Mouse (Mus musculus) B cell, adult 2 months (primary cell): ENCODE data around the gene Wnt9b.

Experiments
- DNase-seq, 2 experiments: peaks; one replicate each; pipeline ENCODE4 v3.0.0; 2022

Gene Wnt9b

GRCm38 (mm10) chr11:103729282-103729985 is 20.2 kb downstream of the Wnt9b start:
- DNase-seq, result no peak

GRCm38 (mm10) chr11:103724331-103724771 is 25.3 kb downstream of the Wnt9b start:
- no peak for DNase-seq

- no peak for DNase-seq
These were observed 27.6 kb downstream of the Wnt9b start for GRCm38 (mm10) chr11:103722040-103722481.

DNA sequence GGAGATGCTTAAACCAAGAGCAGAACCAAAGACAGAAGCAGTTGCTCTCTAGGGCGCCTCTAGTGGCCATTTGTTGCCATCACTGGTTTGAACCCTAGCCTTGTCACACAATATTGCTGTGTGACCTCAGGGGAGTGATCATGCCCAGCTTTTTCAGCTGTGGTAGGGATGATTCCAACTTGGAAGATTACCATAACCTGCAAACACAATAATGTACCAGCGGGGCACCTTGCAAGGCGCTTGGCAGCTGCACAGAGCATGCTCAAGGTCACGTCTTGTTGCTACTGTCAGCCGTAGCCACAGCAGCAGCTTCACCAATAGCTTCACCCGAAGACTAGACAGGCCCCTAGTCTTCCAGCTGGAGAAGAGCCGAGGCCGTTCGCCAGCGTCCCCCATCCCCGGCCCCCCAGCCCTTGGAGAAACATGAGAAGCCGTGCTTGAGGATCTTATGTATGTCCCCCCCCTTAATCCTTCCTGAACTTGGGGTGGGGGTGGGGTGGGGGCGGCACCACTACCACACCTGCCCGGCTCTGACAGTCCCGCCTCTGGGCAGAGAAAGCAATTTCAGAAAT is 28.1 kb downstream of the Wnt9b start:
- peak; percentile 41 to 53 for DNase-seq

- no peak for DNase-seq
These were observed 30.2 kb downstream of the Wnt9b start for GRCm38 (mm10) chr11:103719436-103719835.

DNA sequence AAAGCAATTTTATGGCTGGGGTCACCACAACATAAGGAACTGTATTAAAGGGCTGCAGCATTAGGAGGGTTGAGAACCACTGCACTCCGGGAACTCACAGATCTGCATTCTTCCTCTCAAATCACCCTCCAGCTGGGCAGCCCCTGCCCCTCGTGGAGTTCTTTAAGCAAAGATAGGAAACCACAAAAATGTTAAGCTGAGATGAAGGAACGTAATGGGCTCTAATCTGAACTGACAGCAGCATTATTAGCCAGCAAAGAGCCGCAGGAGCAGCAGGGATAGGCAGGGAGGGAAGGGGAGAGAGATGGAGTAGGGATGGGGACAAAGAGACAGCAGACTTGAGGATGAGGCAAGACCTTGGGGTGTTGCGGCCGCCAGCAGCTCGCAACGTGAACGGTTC is 32.6 kb downstream of the Wnt9b start:
- no peak for DNase-seq

DNA sequence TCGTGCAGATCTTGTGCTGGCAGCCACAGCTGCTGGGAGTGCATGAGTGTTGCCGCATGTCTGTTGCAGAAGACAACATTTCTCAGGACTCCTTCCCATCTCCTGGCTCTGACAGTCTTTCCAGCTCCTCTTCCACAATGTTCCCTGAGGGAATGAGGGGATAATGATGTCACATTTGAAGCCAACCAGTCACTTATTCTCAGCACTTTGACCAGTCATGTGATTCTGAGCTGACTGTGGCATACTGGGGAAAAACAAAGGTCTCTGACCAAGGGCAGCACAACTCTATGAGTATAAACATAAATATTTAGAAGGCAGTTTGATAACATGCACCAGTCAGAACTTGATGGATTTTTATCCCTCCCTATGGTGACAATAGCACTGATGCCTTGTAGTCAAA is 35.5 kb downstream of the Wnt9b start:
- no peak for DNase-seq

GRCm38 (mm10) chr11:103711851-103712587 is 37.6 kb downstream of the Wnt9b start:
- no peak for DNase-seq

DNA sequence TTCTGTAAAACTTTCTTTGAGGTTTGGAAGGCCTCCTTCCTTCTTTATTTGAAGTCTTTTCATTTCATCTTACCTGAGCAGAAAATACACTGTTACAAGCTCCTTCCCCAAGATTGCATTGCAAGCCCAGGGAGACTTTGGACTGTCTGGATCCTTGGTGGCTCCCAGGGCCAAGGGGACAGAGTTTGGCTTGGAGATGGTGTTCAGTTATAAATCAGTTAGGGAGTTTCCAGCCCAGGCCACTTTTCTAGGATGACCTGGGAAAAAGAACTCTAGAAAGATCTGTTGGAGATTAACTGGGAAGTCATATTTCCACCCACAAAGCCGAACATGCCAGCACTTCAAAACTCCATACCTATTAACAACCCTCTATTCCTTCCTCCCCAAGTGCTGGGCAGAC is 39.6 kb downstream of the Wnt9b start:
- DNase-seq, result no peak

- no peak for DNase-seq
These were observed 42.6 kb downstream of the Wnt9b start for GRCm38 (mm10) chr11:103707005-103707404.

- no peak for DNase-seq
These were observed 51.4 kb downstream of the Wnt9b start for GRCm38 (mm10) chr11:103698226-103698625.

DNA sequence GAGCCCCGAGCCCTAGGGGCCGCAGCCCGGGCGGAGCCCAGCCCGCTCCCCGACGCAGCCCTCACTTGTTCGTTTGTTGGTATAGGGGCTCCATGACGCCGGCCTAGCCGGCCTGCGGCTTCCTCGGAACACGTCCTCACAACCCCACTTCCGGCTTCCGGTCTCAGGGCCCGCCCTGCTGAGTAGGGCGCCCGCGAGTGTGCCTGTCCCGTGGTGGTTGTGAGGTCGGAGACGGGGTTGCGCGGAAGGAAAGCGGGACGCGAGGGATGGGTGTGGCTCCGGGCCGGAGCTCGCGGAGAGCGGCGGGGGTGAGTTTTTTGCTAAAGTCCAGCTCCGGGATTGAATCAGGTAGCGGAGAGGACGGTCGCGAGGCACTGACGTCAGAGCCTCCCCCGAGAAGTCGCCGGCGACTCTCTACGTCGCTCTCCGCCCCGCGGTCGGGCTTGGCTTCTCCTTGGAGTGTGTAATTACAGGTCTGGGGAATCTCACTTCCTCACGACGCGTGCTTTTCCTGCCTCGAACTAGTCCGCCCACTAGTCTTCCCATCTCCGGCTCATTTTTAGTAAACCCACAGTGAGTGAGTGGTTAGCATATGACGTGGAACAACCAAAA is 52.0 kb downstream of the Wnt9b start, which contains the start of gene Gosr2:
TSS of gene Gosr2 (minus strand) at position 334 of the 612 bp plus-strand sequence.
- DNase-seq, result peak; percentile 95 to 97

DNA sequence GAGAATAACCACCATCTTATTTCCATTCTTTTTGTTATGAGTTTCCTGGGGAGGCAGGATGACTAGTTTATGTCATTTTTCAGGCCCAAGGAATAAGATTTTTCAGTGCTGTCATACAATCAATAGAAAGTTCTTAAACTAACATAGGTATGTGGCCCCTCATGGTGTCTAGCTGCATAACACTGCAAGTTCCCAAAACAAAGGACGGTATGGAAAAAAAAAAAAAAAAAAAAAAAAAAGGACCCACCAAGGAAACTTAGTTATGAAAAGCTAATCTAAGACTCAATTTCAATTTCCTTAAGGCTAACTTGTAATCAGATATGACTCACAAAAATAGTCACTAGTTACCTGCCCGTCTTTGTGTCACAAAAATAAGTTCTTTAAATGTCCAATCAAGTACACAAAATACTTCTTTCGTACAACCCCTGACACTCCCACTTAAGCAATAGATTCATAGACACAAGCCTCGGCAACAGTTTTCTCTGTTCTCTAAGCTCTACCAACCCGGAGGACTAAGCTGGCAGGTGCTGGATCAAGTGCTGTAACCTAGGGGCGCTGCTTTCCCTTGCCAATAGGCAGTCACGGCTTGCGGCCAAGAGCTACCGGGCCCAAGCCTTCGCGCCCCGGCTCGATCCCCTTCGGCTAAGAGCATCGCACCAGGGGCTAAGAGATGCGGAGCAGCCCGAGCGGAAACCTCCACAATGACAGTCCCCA is 52.6 kb downstream of the Wnt9b start:
- DNase-seq, result no peak

GRCm38 (mm10) chr11:103693241-103693640 is 56.4 kb downstream of the Wnt9b start:
- DNase-seq, result no peak

DNA sequence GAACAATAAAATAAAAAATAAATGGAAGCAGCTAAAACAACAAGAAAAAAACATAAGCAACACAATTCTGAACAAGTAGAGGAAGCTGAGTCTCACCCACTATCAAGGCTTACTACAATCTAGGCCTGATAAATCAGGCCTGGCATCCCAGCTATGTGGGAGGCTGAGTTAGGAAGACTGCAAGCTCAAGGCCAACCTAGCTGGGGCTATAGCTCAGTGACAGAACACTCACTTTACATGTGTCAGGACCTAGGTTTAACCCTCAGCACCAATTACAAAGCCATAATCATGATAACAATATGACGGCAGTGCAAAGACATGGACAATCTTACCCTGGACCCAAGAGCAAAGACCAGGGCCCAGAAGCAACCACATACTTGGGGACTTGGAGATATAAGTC is 58.6 kb downstream of the Wnt9b start:
- DNase-seq, result no peak

DNA sequence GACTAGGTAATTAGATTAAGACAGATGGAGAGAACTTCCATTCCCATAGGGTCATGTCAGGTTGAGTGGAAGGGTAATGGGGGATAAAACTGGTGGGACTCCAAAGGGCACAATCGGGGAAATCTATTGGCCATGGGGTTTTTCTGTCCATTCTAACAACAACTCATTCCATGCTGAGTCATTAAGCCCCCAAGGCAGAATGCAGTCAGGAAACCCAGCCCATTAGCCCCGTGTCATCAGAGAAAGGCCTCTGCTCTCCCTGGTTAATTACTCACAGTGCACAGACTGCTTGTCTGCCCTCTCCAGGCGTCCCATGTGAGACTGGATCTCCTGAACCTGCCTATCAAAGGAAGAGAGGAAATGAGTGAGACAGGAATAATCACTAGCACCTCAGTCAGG is 60.6 kb downstream of the Wnt9b start:
- DNase-seq, result no peak

GRCm38 (mm10) chr11:103688271-103688979 is 61.2 kb downstream of the Wnt9b start:
- DNase-seq, result no peak

- DNase-seq, result no peak
These were observed 62.9 kb downstream of the Wnt9b start for GRCm38 (mm10) chr11:103686706-103687105.

- no peak for DNase-seq
These were observed 64.3 kb downstream of the Wnt9b start for GRCm38 (mm10) chr11:103685261-103685736.

DNA sequence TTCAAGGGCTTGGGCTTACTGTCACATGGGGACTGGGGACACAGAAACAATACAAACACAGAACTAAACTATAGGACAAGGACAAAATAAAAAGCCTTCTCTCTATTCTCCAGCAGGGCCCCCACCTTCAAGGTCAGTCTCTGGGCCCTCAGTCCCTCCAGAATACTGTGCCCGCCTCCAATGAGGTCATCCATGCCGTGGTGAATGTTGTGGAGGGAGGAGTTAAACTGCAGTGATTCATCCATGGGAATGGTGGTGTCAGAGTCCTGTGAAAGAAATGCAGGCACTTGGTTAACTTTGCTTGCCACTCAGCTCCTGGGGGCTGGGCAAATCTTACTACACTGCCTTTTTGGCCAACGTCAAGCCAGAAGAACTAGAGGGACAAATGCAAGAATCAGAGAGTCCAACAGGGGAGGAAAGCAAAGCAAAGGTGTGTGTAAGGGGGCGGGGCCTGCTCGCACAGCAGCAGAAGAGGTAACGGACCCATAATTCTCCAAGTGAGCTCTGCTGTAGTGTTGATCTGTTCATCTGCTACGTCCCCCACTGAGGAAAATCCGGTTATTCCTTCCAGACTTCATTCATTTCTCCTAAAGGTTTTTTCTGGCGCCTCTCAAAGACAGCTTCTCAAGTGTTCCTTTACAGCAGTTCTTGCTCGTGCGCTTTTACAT is 65.8 kb downstream of the Wnt9b start:
- DNase-seq, result no peak
